Mouse (Mus musculus) stomach, embryonic 14.5 days (tissue): ENCODE measurements around the gene Sorcs3. TPM values are rescaled to one million over a fixed set of nuclear protein-coding genes. Genes with fewer than 3 reads are reported as not detected.

ENCODE experiments used
- ATAC-seq: fragments of 200-750 bp; cut with Nextera tagmentation; 2 replicates; pipeline ENCODE4 v1.8.0; 2017; ENCODE audit warnings: low read depth, moderate TSS enrichment; ENCODE audit not compliant: insufficient number of reproducible peaks, insufficient read depth, low FRiP score
- H3K27ac ChIP-seq: fragments of 300-500 bp; sonication (generic); 2 replicates; pipeline ENCODE4 v1.5.1; 2014; ENCODE audit warnings: mild to moderate bottlenecking, low read length, moderate library complexity, mixed read lengths
- H3K27me3 ChIP-seq: fragments of 300-500 bp; sonication (generic); 2 replicates; pipeline ENCODE4 v1.6.1; 2014; ENCODE audit warnings: low read length, control low read depth, mixed read lengths; ENCODE audit not compliant: control insufficient read depth, insufficient read depth
- H3K36me3 ChIP-seq: fragments of 300-500 bp; sonication (generic); 2 replicates; pipeline ENCODE4 v1.6.1; 2014; ENCODE audit warnings: mild to moderate bottlenecking, control low read depth, low read length, moderate library complexity, mixed read lengths; ENCODE audit not compliant: control insufficient read depth, insufficient read depth
- H3K4me1 ChIP-seq: fragments of 300-500 bp; sonication (generic); 2 replicates; pipeline ENCODE4 v1.6.1; 2014; ENCODE audit warnings: low read length, control low read depth, mixed read lengths; ENCODE audit not compliant: control insufficient read depth, insufficient read depth
- H3K4me2 ChIP-seq: fragments of 300-500 bp; sonication (generic); replicated peaks from 2 replicates; pipeline ENCODE4 v1.6.1; 2014; ENCODE audit warnings: low read depth, low read length, control low read depth
- H3K4me3 ChIP-seq: fragments of 300-500 bp; sonication (generic); 2 replicates; pipeline ENCODE4 v1.5.1; 2014; ENCODE audit warnings: low read depth, low read length, control low read depth
- H3K9ac ChIP-seq: fragments of 300-500 bp; sonication (generic); replicated peaks from 2 replicates; pipeline ENCODE4 v1.6.1; 2014; ENCODE audit warnings: low read depth, mild to moderate bottlenecking, control low read depth, low read length, moderate library complexity, mixed read lengths
- H3K9me3 ChIP-seq: fragments of 300-500 bp; sonication (generic); 2 replicates; pipeline ENCODE4 v1.6.1; 2016; ENCODE audit warnings: low read depth, low read length, control low read depth; ENCODE audit not compliant: control insufficient read depth
- WGBS: fragments of 180-500 bp; shearing (Covaris S2); extraction: QIAGEN DNeasy Blood & Tissue Kit; methylation state at CpG from one replicate; pipeline ENCODE4 v1.1.7; 2014; 5-methylcytosine and 5-hydroxymethylcytosine counted together
- polyA plus RNA-seq: library from polyadenylated mRNA; unstranded; fragments of >200 nt; fragmentation: Nextera tagmentation; extraction: Ambion mirVana; gene quantifications from 2 replicates; pipeline ENCODE4 v1.2.1, GENCODE M21; 2014

The Sorcs3 gene
- polyA plus RNA-seq, 1 experiment from 2014 or later: 1.8 TPM

DNA sequence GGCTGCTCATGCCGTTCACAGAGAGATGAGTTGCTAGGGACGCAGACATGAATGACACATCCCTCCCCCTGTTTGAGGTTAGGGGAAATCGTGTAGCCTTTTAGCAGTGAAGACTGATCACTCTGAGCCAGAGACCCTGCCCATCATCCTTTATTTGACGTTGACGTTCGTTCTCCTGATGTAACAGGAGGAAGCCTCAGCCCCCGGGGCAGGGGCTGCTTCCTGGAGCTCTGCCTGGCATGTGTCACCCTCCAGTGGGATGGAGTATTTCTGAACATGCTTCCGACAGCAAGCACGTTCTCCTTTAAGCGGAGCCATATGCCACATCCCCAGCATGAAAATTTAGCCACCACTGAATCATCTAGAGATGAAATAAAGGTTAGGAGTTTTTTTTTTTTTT is 162.2 kb downstream of the Sorcs3 start:
- Histone ChIP-seq H3K9me3 (no peaks in the 10 kb centered on the region), H3K4me2 (no peak overlapping the region), H3K27ac (no peak overlapping the region), H3K4me3 (no peak overlapping the region), H3K27me3 (no peaks in the 10 kb centered on the region), H3K4me1 (no peaks in the 10 kb centered on the region), H3K9ac (no peak overlapping the region), H3K36me3 (no peaks in the 10 kb centered on the region)
- ATAC-seq: no peak
- WGBS: 37% methylated on average over 10 of the region's 10 CpGs

DNA sequence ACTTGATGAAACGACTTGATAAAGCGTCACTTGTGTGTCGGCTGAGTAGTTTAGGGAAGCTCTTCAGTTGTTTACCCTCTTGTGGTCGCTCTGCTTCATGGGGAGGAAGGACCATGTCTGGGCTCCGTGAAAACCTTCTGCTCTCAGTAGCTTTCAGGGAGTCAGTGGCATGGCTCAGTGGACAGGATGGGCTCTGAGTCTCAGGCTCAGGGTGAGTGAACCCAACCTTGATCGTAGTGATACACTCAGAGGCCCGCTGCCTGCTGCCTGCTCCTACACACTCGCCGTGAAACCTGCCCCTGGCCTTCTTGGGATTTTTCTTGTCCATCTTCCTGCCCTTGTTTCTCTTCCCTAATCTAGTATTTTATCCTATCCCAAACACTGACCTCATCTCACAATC is 166.0 kb downstream of the Sorcs3 start:
- no peak for ATAC-seq
- Histone ChIP-seq H3K36me3 (no peaks in the 10 kb centered on the region), H3K4me3 (no peak overlapping the region), H3K4me1 (no peaks in the 10 kb centered on the region), H3K27ac (no peak overlapping the region), H3K9me3 (no peaks in the 10 kb centered on the region), H3K9ac (no peak overlapping the region), H3K27me3 (no peaks in the 10 kb centered on the region), H3K4me2 (no peak overlapping the region)
- WGBS: 78% methylated on average over 9 of the region's 9 CpGs

DNA sequence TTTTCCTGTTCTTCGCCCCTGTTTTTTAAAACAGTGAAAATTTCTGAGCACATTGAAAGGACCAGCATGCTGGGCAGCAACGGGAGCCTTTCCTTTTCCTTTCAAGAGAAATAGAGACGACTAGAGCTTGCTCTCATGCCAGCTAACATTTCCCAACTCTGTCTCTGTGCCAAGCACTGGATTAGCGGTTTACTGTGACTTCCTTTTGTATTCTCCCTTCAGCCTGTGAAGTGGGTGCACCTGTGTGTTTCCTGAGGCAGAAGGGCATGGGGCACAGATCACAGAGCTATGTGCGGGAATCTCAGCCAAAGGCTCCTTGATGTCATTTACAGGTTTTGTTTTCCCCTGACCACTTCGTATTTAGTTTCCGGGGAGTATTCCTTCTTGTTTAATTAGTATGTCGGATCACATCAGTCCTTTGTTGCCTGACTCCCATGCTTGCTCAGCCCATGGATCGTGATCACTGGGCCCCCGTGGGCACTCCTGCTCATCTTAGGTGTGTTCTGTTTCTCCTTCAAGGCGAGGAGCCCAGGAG is 172.2 kb downstream of the Sorcs3 start:
- no peak overlapping the region for H3K27ac ChIP-seq
- no peaks in the 10 kb centered on the region for H3K4me1 ChIP-seq
- no peaks in the 10 kb centered on the region for H3K9me3 ChIP-seq
- H3K9ac ChIP-seq: no peak overlapping the region
- H3K4me2 ChIP-seq: no peak overlapping the region
- no peaks in the 10 kb centered on the region for H3K27me3 ChIP-seq
- no peak for ATAC-seq
- no peaks in the 10 kb centered on the region for H3K36me3 ChIP-seq
- no peak overlapping the region for H3K4me3 ChIP-seq
- WGBS: 82% methylated on average over 11 of the region's 11 CpGs

- ATAC-seq: no peak
- Histone ChIP-seq H3K27me3 (no peaks in the 10 kb centered on the region), H3K27ac (no peak overlapping the region), H3K4me2 (no peak overlapping the region), H3K4me1 (no peaks in the 10 kb centered on the region), H3K9me3 (no peaks in the 10 kb centered on the region), H3K36me3 (no peaks in the 10 kb centered on the region), H3K9ac (no peak overlapping the region), H3K4me3 (no peak overlapping the region)
- WGBS: 63% methylated on average over 1 of the region's 1 CpGs
Observed at GRCm38 (mm10) chr19:48391551-48391950, 185.7 kb downstream of the Sorcs3 start.

GRCm38 (mm10) chr19:48404774-48405495 is 199.1 kb downstream of the Sorcs3 start:
- H3K9ac ChIP-seq: no peak overlapping the region
- H3K27ac ChIP-seq: no peak overlapping the region
- H3K9me3 ChIP-seq: no peaks in the 10 kb centered on the region
- H3K4me3 ChIP-seq: no peak overlapping the region
- no peak overlapping the region for H3K4me2 ChIP-seq
- WGBS: 46% methylated on average over 7 of the region's 7 CpGs
- no peaks in the 10 kb centered on the region for H3K27me3 ChIP-seq
- ATAC-seq: no peak
- no peaks in the 10 kb centered on the region for H3K36me3 ChIP-seq
- H3K4me1 ChIP-seq: no peaks in the 10 kb centered on the region

- Histone ChIP-seq H3K4me1 (no peaks in the 10 kb centered on the region), H3K9ac (no peak overlapping the region), H3K4me3 (no peak overlapping the region), H3K36me3 (no peaks in the 10 kb centered on the region), H3K9me3 (no peaks in the 10 kb centered on the region), H3K4me2 (no peak overlapping the region), H3K27ac (no peak overlapping the region), H3K27me3 (no peaks in the 10 kb centered on the region)
- WGBS: 48% methylated on average over 4 of the region's 4 CpGs
- ATAC-seq: no peak
Observed at GRCm38 (mm10) chr19:48408221-48408620, 202.4 kb downstream of the Sorcs3 start.

GRCm38 (mm10) chr19:48411332-48411731 is 205.5 kb downstream of the Sorcs3 start:
- Histone ChIP-seq H3K4me1 (no peaks in the 10 kb centered on the region), H3K36me3 (no peaks in the 10 kb centered on the region), H3K9me3 (no peaks in the 10 kb centered on the region), H3K4me2 (no peak overlapping the region), H3K4me3 (no peak overlapping the region), H3K27me3 (no peaks in the 10 kb centered on the region), H3K27ac (no peak overlapping the region), H3K9ac (no peak overlapping the region)
- 49% methylated on average over 2 of the region's 2 CpGs for WGBS
- ATAC-seq: no peak

DNA sequence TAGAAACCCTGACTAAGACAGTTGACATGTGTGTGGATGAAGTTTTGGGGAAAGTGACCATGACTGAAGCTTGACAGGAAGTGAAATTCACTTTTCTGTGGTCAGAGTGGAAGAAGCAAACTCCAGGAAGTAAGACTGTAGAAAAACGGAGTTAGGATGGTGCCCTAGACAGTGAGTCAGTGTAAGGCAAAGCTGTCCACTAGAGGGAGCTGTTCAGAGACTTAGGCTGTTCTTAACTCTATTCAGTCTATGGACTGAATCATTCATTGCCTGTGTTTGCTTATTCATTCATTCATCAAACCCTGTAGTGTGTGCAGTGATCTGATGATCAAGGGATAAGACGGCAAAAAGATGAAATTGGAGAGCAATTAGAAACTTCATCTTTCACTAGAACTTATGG is 208.0 kb downstream of the Sorcs3 start:
- Histone ChIP-seq H3K27ac (no peak overlapping the region), H3K36me3 (no peaks in the 10 kb centered on the region), H3K9me3 (no peaks in the 10 kb centered on the region), H3K27me3 (no peaks in the 10 kb centered on the region), H3K9ac (no peak overlapping the region), H3K4me3 (no peak overlapping the region), H3K4me1 (no peaks in the 10 kb centered on the region), H3K4me2 (no peak overlapping the region)
- WGBS: 57% methylated on average over 2 of the region's 2 CpGs
- ATAC-seq: no peak

- ATAC-seq: no peak
- Histone ChIP-seq H3K27me3 (no peaks in the 10 kb centered on the region), H3K4me2 (no peak overlapping the region), H3K36me3 (no peaks in the 10 kb centered on the region), H3K9ac (no peak overlapping the region), H3K9me3 (no peaks in the 10 kb centered on the region), H3K4me3 (no peak overlapping the region), H3K4me1 (no peaks in the 10 kb centered on the region), H3K27ac (no peak overlapping the region)
- WGBS: 74% methylated on average over 3 of the region's 3 CpGs
Observed at GRCm38 (mm10) chr19:48418356-48418755, 212.5 kb downstream of the Sorcs3 start.
